Mouse (Mus musculus) C2C12 (cell line): ENCODE results near the gene Gm20388.

Source experiments
- MYOG ChIP-seq: IDR thresholded peaks from one replicate; pipeline ENCODE4 v1.6.1; 2011; ENCODE audit not compliant: control insufficient read depth, insufficient read length; ENCODE audit errors: extremely low read depth
- USF1 ChIP-seq: IDR thresholded peaks from one replicate; pipeline ENCODE4 v1.6.1; 2011; ENCODE audit warnings: low read depth, mild to moderate bottlenecking, control low read depth, moderate library complexity

- TF ChIP-seq USF1 (no peak), MYOG (no peak)
Measured at GRCm38 (mm10) chr8:120510035-120510416, 599.4 kb downstream of the Gm20388 start.
